Mouse (Mus musculus) hindbrain, embryonic 12.5 days (tissue): ENCODE data around the gene Zfp446. TPM values are rescaled to one million over a fixed set of nuclear protein-coding genes. Genes with fewer than 3 reads are reported as not detected.

Source experiments
- ATAC-seq: fragments of 200-750 bp; cut with Nextera tagmentation; 2 replicates; pipeline ENCODE4 v1.8.0; 2017; ENCODE audit warnings: moderate TSS enrichment; ENCODE audit not compliant: low FRiP score
- H3K27ac ChIP-seq: fragments of 300-500 bp; sonication (generic); 2 replicates; pipeline ENCODE4 v1.5.1; 2016; ENCODE audit warnings: mild to moderate bottlenecking
- H3K27me3 ChIP-seq: fragments of 300-500 bp; sonication (generic); 2 replicates; pipeline ENCODE4 v1.6.1; 2016; ENCODE audit warnings: mild to moderate bottlenecking
- H3K36me3 ChIP-seq: fragments of 300-500 bp; sonication (generic); 2 replicates; pipeline ENCODE4 v1.6.1; 2016; ENCODE audit warnings: mild to moderate bottlenecking
- H3K4me1 ChIP-seq: fragments of 300-500 bp; sonication (generic); 2 replicates; pipeline ENCODE4 v1.6.1; 2016
- H3K4me2 ChIP-seq: fragments of 300-500 bp; sonication (generic); replicated peaks from 2 replicates; pipeline ENCODE4 v1.6.1; 2016; ENCODE audit warnings: mild to moderate bottlenecking
- H3K4me3 ChIP-seq: fragments of 300-500 bp; sonication (generic); 2 replicates; pipeline ENCODE4 v1.5.1; 2016; ENCODE audit warnings: mild to moderate bottlenecking
- H3K9ac ChIP-seq: fragments of 300-500 bp; sonication (generic); 2 replicates; pipeline ENCODE4 v1.6.1; 2016; ENCODE audit warnings: mild to moderate bottlenecking, moderate library complexity
- H3K9me3 ChIP-seq: fragments of 300-500 bp; sonication (generic); replicated peaks from 2 replicates; pipeline ENCODE4 v1.6.1; 2016; ENCODE audit warnings: mild to moderate bottlenecking
- WGBS: fragments of 180-500 bp; shearing (Covaris S2); methylation state at CpG from one replicate; pipeline ENCODE4 v1.1.7; 2016; 5-methylcytosine and 5-hydroxymethylcytosine counted together
- polyA plus RNA-seq: library from polyadenylated mRNA; unstranded; fragments of >200 nt; fragmentation: Nextera tagmentation; extraction: Ambion mirVana; gene quantifications from 2 replicates; pipeline ENCODE4 v1.2.1, GENCODE M21; 2016

Gene Zfp446
- polyA plus RNA-seq, 1 experiment from 2014 or later = 14.8 TPM

- no peak overlapping the region for H3K4me3 ChIP-seq
- no peak overlapping the region for H3K27ac ChIP-seq
- WGBS = 60% methylated on average over 4 of the region's 4 CpGs
- H3K4me1 ChIP-seq = peaks cover 9% of the 10 kb centered on the region
- H3K9ac ChIP-seq = no peak overlapping the region
- H3K36me3 ChIP-seq = no peaks in the 10 kb centered on the region
- no peak overlapping the region for H3K4me2 ChIP-seq
- no peak for ATAC-seq
- peaks cover 4% of the 10 kb centered on the region; the same call in 1 of the 2 replicates for H3K27me3 ChIP-seq
- no peaks in the 10 kb centered on the region for H3K9me3 ChIP-seq
Observed at GRCm38 (mm10) chr7:13013671-13014070, 36.0 kb downstream of the Zfp446 start.

- Histone ChIP-seq H3K27ac (no peak overlapping the region), H3K27me3 (peaks cover 4% of the 10 kb centered on the region; the same call in 1 of the 2 replicates), H3K9ac (no peak overlapping the region), H3K4me1 (peaks cover 6% of the 10 kb centered on the region), H3K4me3 (no peak overlapping the region), H3K4me2 (no peak overlapping the region), H3K36me3 (no peaks in the 10 kb centered on the region), H3K9me3 (no peaks in the 10 kb centered on the region)
- ATAC-seq = no peak
- 27% methylated on average over 6 of the region's 6 CpGs for WGBS
Observed at GRCm38 (mm10) chr7:13014275-13014839, 36.7 kb downstream of the Zfp446 start.

- Histone ChIP-seq H3K36me3 (no peaks in the 10 kb centered on the region), H3K4me2 (no peak overlapping the region), H3K9me3 (no peaks in the 10 kb centered on the region), H3K27ac (no peak overlapping the region), H3K4me1 (peaks cover 5% of the 10 kb centered on the region), H3K9ac (no peak overlapping the region), H3K4me3 (no peak overlapping the region), H3K27me3 (peaks cover 4% of the 10 kb centered on the region; the same call in 1 of the 2 replicates)
- WGBS = 76% methylated on average over 1 of the region's 1 CpGs
- no peak for ATAC-seq
Observed at GRCm38 (mm10) chr7:13015217-13015616, 37.6 kb downstream of the Zfp446 start.

- Histone ChIP-seq H3K4me3 (peak overlapping the region; percentile 97), H3K27ac (peak overlapping the region; percentile 100), H3K4me2 (peak overlapping the region; percentile 91), H3K27me3 (no peaks in the 10 kb centered on the region), H3K4me1 (peaks cover 29% of the 10 kb centered on the region), H3K9me3 (no peaks in the 10 kb centered on the region), H3K9ac (peak overlapping the region; percentile 98), H3K36me3 (peaks cover 24% of the 10 kb centered on the region)
- peak; percentile 59 for ATAC-seq
- 4% methylated on average over 31 of the region's 31 CpGs for WGBS
Observed at GRCm38 (mm10) chr7:13022773-13023535, 45.3 kb downstream of the Zfp446 start.

- WGBS = under 1% methylated on average over 67 of the region's 95 CpGs
Observed at GRCm38 (mm10) chr7:13023928-13024731, 46.5 kb downstream of the Zfp446 start.

GRCm38 (mm10) chr7:13024805-13025204 lies 47.2 kb downstream of the Zfp446 start:
- peak; percentile 70 for ATAC-seq
- Histone ChIP-seq H3K4me1 (peaks cover 29% of the 10 kb centered on the region), H3K4me2 (peak overlapping the region; percentile 91), H3K9me3 (no peaks in the 10 kb centered on the region), H3K4me3 (peak overlapping the region; percentile 97), H3K36me3 (peaks cover 43% of the 10 kb centered on the region), H3K27me3 (no peaks in the 10 kb centered on the region), H3K27ac (peak overlapping the region; percentile 100), H3K9ac (peak overlapping the region; percentile 98)
- 0% methylated on average over 37 of the region's 44 CpGs for WGBS

More at GRCm38 (mm10) chr7:13023928-13024731, 46.5 kb downstream of the Zfp446 start:
- peak overlapping the region; percentile 91 for H3K4me2 ChIP-seq
- no peaks in the 10 kb centered on the region for H3K9me3 ChIP-seq
- H3K9ac ChIP-seq = peak overlapping the region; percentile 98
- H3K27me3 ChIP-seq = no peaks in the 10 kb centered on the region
- H3K4me1 ChIP-seq = peaks cover 29% of the 10 kb centered on the region
- peak overlapping the region; percentile 100 for H3K27ac ChIP-seq
- peaks cover 36% of the 10 kb centered on the region for H3K36me3 ChIP-seq
- H3K4me3 ChIP-seq = peak overlapping the region; percentile 97
- ATAC-seq = peak; percentile 83

GRCm38 (mm10) chr7:13025511-13026112 lies 48.0 kb downstream of the Zfp446 start:
- H3K27me3 ChIP-seq = no peaks in the 10 kb centered on the region
- H3K9me3 ChIP-seq = no peaks in the 10 kb centered on the region
- peak overlapping the region; percentile 98 for H3K9ac ChIP-seq
- 27% methylated on average over 4 of the region's 4 CpGs for WGBS
- H3K4me3 ChIP-seq = peak overlapping the region; percentile 97
- H3K4me1 ChIP-seq = peaks cover 29% of the 10 kb centered on the region
- no peak for ATAC-seq
- peak overlapping the region; percentile 100 for H3K27ac ChIP-seq
- H3K36me3 ChIP-seq = peaks cover 51% of the 10 kb centered on the region
- H3K4me2 ChIP-seq = peak overlapping the region; percentile 91

GRCm38 (mm10) chr7:13028986-13029385 lies 51.3 kb downstream of the Zfp446 start:
- H3K27ac ChIP-seq = no peak overlapping the region
- no peak overlapping the region for H3K4me2 ChIP-seq
- H3K36me3 ChIP-seq = peaks cover 79% of the 10 kb centered on the region
- H3K9me3 ChIP-seq = no peaks in the 10 kb centered on the region
- no peak overlapping the region for H3K9ac ChIP-seq
- H3K27me3 ChIP-seq = no peaks in the 10 kb centered on the region
- WGBS = 95% methylated on average over 4 of the region's 4 CpGs
- H3K4me1 ChIP-seq = peaks cover 34% of the 10 kb centered on the region
- no peak overlapping the region for H3K4me3 ChIP-seq
- no peak for ATAC-seq

- H3K27ac ChIP-seq = no peak overlapping the region
- H3K36me3 ChIP-seq = peaks cover 84% of the 10 kb centered on the region
- no peak overlapping the region for H3K9ac ChIP-seq
- H3K4me2 ChIP-seq = no peak overlapping the region
- 73% methylated on average over 5 of the region's 5 CpGs for WGBS
- H3K4me3 ChIP-seq = no peak overlapping the region
- H3K4me1 ChIP-seq = peaks cover 34% of the 10 kb centered on the region
- ATAC-seq = no peak
- no peaks in the 10 kb centered on the region for H3K9me3 ChIP-seq
- no peaks in the 10 kb centered on the region for H3K27me3 ChIP-seq
Observed at GRCm38 (mm10) chr7:13031069-13031468, 53.4 kb downstream of the Zfp446 start.

GRCm38 (mm10) chr7:13031983-13032382 lies 54.3 kb downstream of the Zfp446 start:
- Histone ChIP-seq H3K4me1 (peaks cover 34% of the 10 kb centered on the region), H3K9me3 (no peaks in the 10 kb centered on the region), H3K9ac (no peak overlapping the region), H3K4me3 (no peak overlapping the region), H3K27me3 (no peaks in the 10 kb centered on the region), H3K27ac (no peak overlapping the region), H3K4me2 (no peak overlapping the region), H3K36me3 (peaks cover 80% of the 10 kb centered on the region)
- WGBS = 91% methylated on average over 2 of the region's 2 CpGs
- no peak for ATAC-seq

- H3K27me3 ChIP-seq = no peaks in the 10 kb centered on the region
- H3K9me3 ChIP-seq = no peaks in the 10 kb centered on the region
- H3K4me3 ChIP-seq = no peak overlapping the region
- ATAC-seq = no peak
- peaks cover 32% of the 10 kb centered on the region for H3K4me1 ChIP-seq
- 96% methylated on average over 7 of the region's 7 CpGs for WGBS
- peaks cover 74% of the 10 kb centered on the region for H3K36me3 ChIP-seq
- no peak overlapping the region for H3K27ac ChIP-seq
- H3K4me2 ChIP-seq = no peak overlapping the region
- no peak overlapping the region for H3K9ac ChIP-seq
Observed at GRCm38 (mm10) chr7:13032541-13032940, 54.9 kb downstream of the Zfp446 start.
